Mouse (Mus musculus): ENCODE results near the gene Cant1. TPM values are rescaled to one million over a fixed set of nuclear protein-coding genes. Genes with fewer than 3 reads are reported as not detected.
"Not testable (repeated sequence)": the region's sequence is repeated elsewhere in the genome, so short reads cannot be mapped to it uniquely, and the experiment has no call there.

Cant1 gene
- polyA plus RNA-seq, 1 experiment from 2014 or later = 21.8 TPM

DNA sequence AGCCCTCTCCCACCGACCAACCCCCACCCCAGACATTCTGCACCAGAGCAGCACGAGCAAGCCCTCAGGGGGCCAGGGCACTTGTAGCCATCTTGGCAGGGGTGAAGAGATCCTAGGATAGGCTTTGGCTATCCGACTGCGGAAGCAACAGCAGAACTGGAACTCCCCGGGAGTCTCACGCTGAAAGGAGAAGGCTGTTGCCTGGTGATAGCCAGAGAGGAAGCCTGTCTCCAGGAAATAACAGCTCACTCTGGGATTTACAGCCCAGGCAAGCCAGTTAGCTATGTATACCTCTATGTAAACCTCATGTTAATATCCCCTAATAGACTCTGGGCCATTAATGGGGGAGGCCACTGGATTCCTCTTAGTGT, 18.3 kb downstream of the Cant1 start:
- Histone ChIP-seq H3K4me1 (ENCODE audit: control insufficient read depth, insufficient read depth, low read length) (peaks cover 28% of the 10 kb centered on the region), H3K27me3 (ENCODE audit: control insufficient read depth, insufficient read depth, low read length) (no peaks in the 10 kb centered on the region), H3K4me3 (ENCODE audit: low read depth, low read length) (no peak overlapping the region), H3K27ac (ENCODE audit: low read length) (peak overlapping the region; percentile 83), H3K36me3 (ENCODE audit: control insufficient read depth, insufficient read depth, low read length) (no peaks in the 10 kb centered on the region), H3K4me2 (replicated peaks; ENCODE audit: low read depth, low read length) (peak overlapping the region; percentile 29), H3K9ac (replicated peaks; ENCODE audit: low read depth, low read length) (no peak overlapping the region), H3K9me3 (ENCODE audit: control insufficient read depth, low read depth, low read length) (no peaks in the 10 kb centered on the region)
- peak; percentile 20; the same call in 1 of the 2 replicates for ATAC-seq (ENCODE audit: insufficient number of reproducible peaks, insufficient read depth, low FRiP score, low read depth)
- 18% methylated on average over 6 of the region's 6 CpGs for WGBS

DNA sequence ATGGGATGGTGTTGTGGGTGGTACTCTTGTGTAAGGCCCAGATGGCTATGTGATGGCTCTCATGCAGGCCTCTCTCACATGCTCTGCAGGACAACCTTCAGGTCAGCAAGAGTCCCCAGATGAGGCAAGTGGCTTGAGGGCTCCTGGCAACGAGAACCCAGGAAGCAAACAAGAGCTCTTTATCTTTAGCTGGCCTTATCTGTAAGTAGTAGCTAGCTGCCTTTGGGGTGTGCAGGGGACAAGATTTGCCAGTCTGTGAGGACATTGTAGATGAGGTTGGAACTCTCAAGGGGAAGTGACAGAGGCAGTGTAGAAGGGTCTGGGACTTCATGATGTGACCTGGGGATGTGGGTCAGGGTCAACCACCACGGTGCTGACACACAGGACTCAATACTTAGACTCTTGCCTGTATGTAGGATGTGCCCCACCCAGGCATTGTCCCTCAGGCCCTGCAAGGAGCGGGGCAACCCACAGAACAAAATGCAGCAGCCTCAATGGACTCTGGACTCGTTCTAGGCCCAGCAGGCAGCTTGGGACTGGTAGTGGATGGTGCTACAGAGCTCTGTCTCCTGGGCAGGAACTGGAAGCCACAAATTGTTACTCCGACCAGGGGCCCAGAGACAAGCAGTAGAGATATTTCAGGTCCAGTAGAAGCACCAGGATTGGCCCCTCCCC, 18.9 kb downstream of the Cant1 start:
- H3K9me3 ChIP-seq (ENCODE audit: control insufficient read depth, low read depth, low read length) = no peaks in the 10 kb centered on the region

DNA sequence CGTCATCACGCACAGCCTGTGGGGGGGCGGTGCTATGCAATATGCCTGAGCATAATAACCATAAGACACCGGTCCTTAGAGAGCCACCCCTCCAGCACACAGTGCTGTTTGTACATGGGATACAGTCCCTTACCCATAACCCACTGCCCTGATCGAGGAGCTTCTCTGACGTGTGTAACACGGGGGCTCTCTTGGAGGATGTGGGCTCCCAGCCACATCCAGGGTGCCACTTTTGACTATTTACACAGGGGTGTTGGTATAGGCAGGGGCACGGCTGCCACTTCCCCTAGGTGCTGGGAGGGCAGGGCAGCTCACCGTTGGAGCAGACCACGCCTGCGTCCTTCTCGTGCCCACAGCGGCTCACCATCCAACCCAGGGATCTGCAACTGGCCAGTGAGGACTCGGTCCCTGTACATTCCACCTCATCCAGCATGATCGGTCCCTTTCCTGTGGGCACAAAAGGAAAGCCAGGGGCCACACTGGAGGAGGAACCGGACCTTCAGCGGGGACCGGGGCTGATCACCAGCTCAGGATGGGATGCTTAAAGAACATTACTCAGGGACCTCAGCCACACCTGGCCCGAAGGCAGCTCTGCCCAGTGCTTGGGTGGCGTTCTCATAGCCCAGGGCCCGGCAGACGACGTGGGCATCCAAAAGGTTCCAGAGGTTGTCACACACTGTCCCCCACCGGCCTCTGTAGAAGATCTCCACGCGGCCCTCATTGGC, 20.9 kb downstream of the Cant1 start:
- Histone ChIP-seq H3K4me2 (replicated peaks; ENCODE audit: low read depth, low read length) (no peak overlapping the region), H3K4me3 (ENCODE audit: low read depth, low read length) (no peak overlapping the region), H3K4me1 (ENCODE audit: control insufficient read depth, insufficient read depth, low read length) (peaks cover 28% of the 10 kb centered on the region), H3K27ac (ENCODE audit: low read length) (no peak overlapping the region), H3K36me3 (ENCODE audit: control insufficient read depth, insufficient read depth, low read length) (no peaks in the 10 kb centered on the region), H3K27me3 (ENCODE audit: control insufficient read depth, insufficient read depth, low read length) (no peaks in the 10 kb centered on the region), H3K9me3 (ENCODE audit: control insufficient read depth, low read depth, low read length) (no peaks in the 10 kb centered on the region), H3K9ac (replicated peaks; ENCODE audit: low read depth, low read length) (no peak overlapping the region)
- no peak for ATAC-seq (ENCODE audit: insufficient number of reproducible peaks, insufficient read depth, low FRiP score, low read depth)
- 91% methylated on average over 26 of the region's 26 CpGs for WGBS

More for the DNA sequence above, 18.9 kb downstream of the Cant1 start:
- ATAC-seq (ENCODE audit: insufficient number of reproducible peaks, insufficient read depth, low FRiP score, low read depth) = peak; percentile 15
- H3K27me3 ChIP-seq (ENCODE audit: control insufficient read depth, insufficient read depth, low read length) = no peaks in the 10 kb centered on the region
- H3K9ac ChIP-seq (replicated peaks; ENCODE audit: low read depth, low read length) = no peak overlapping the region
- peaks cover 28% of the 10 kb centered on the region for H3K4me1 ChIP-seq (ENCODE audit: control insufficient read depth, insufficient read depth, low read length)
- H3K4me3 ChIP-seq (ENCODE audit: low read depth, low read length) = no peak overlapping the region
- peak overlapping the region; percentile 29; the same call in 1 of the 2 replicates for H3K4me2 ChIP-seq (replicated peaks; ENCODE audit: low read depth, low read length)
- peak overlapping the region; percentile 83 for H3K27ac ChIP-seq (ENCODE audit: low read length)
- no peaks in the 10 kb centered on the region for H3K36me3 ChIP-seq (ENCODE audit: control insufficient read depth, insufficient read depth, low read length)
- 55% methylated on average over 5 of the region's 5 CpGs for WGBS

DNA sequence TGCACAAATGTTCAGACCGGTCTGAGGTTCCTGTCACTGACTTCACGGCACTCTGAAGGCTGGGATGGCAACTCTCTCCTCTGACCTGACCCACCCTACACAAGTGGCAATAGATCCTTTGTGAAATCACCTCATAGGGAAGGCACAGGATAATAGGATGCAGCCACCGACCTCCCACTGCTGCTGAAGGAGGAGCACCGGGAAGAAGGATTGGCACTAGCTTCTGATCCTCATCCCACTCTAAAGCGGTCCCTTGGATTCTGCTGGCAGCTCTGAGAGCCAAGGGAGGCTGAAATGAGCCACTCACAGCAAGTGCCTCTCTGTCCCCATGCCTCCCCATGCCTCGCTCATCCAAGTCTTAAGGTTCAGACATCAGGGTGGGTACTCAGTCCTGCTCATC, 24.3 kb downstream of the Cant1 start:
- Histone ChIP-seq H3K27me3 (ENCODE audit: control insufficient read depth, insufficient read depth, low read length) (no peaks in the 10 kb centered on the region), H3K36me3 (ENCODE audit: control insufficient read depth, insufficient read depth, low read length) (no peaks in the 10 kb centered on the region), H3K9ac (replicated peaks; ENCODE audit: low read depth, low read length) (no peak overlapping the region), H3K4me2 (replicated peaks; ENCODE audit: low read depth, low read length) (no peak overlapping the region), H3K9me3 (ENCODE audit: control insufficient read depth, low read depth, low read length) (no peaks in the 10 kb centered on the region), H3K27ac (ENCODE audit: low read length) (no peak overlapping the region), H3K4me1 (ENCODE audit: control insufficient read depth, insufficient read depth, low read length) (peaks cover under 1% of the 10 kb centered on the region; the same call in 1 of the 2 replicates), H3K4me3 (ENCODE audit: low read depth, low read length) (no peak overlapping the region)
- no peak for ATAC-seq (ENCODE audit: insufficient number of reproducible peaks, insufficient read depth, low FRiP score, low read depth)
- 63% methylated on average over 6 of the region's 6 CpGs for WGBS

DNA sequence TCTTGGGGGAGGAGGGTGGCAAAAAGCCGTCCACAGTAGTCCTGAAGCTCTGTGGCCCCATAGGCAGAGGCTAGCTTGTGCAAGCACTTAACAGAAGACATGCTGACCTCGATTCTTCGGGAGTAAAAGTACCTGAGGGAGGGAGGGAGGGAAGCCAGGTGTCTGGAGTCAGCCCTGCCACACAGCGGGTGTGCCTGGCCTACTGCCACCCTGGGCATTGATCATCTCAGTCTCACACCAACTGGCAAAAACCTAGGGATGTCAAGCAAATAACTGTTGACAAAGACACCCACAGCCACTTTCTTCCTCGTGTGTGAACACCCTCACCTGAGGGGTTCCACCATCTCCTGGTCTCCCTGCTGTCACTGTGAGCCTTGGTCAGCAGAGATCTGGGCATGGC, 24.9 kb downstream of the Cant1 start:
- ATAC-seq (ENCODE audit: insufficient number of reproducible peaks, insufficient read depth, low FRiP score, low read depth) = no peak
- WGBS = 60% methylated on average over 5 of the region's 5 CpGs

DNA sequence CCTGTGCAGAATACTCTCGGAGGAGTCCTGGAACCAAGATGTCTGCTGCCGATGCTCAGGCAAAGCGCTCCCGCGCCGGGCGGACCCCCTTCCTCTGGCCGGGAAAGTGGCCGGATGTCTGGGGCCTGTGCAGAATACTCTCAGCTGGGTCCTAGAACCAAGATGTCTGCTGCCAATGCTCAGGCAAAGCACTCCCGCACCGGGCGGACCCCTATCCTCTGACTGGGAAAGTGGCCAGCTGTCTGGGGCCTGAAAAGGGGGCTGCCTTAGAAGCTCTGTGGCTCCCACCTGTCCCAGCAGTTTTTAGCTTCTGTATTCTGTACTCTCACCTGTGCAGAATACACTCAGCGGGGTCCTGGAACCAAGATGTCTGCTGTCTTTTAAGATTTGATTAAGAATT, 31.1 kb downstream of the Cant1 start:
- not testable (repeated sequence) for H3K27ac ChIP-seq (ENCODE audit: low read length); ATAC-seq (ENCODE audit: insufficient number of reproducible peaks, insufficient read depth, low FRiP score, low read depth); H3K4me2 ChIP-seq (replicated peaks; ENCODE audit: low read depth, low read length); H3K4me3 ChIP-seq (ENCODE audit: low read depth, low read length); H3K9ac ChIP-seq (replicated peaks; ENCODE audit: low read depth, low read length); H3K9me3 ChIP-seq (ENCODE audit: control insufficient read depth, low read depth, low read length); H3K36me3 ChIP-seq (ENCODE audit: control insufficient read depth, insufficient read depth, low read length); H3K4me1 ChIP-seq (ENCODE audit: control insufficient read depth, insufficient read depth, low read length); H3K27me3 ChIP-seq (ENCODE audit: control insufficient read depth, insufficient read depth, low read length)
- WGBS = 94% methylated on average over 13 of the region's 13 CpGs

More for the DNA sequence above, 24.9 kb downstream of the Cant1 start:
- H3K4me2 ChIP-seq (replicated peaks; ENCODE audit: low read depth, low read length) = no peak overlapping the region
- H3K4me3 ChIP-seq (ENCODE audit: low read depth, low read length) = no peak overlapping the region
- no peaks in the 10 kb centered on the region for H3K36me3 ChIP-seq (ENCODE audit: control insufficient read depth, insufficient read depth, low read length)
- H3K4me1 ChIP-seq (ENCODE audit: control insufficient read depth, insufficient read depth, low read length) = no peaks in the 10 kb centered on the region
- H3K9me3 ChIP-seq (ENCODE audit: control insufficient read depth, low read depth, low read length) = no peaks in the 10 kb centered on the region
- no peaks in the 10 kb centered on the region for H3K27me3 ChIP-seq (ENCODE audit: control insufficient read depth, insufficient read depth, low read length)
- no peak overlapping the region for H3K27ac ChIP-seq (ENCODE audit: low read length)
- no peak overlapping the region for H3K9ac ChIP-seq (replicated peaks; ENCODE audit: low read depth, low read length)

DNA sequence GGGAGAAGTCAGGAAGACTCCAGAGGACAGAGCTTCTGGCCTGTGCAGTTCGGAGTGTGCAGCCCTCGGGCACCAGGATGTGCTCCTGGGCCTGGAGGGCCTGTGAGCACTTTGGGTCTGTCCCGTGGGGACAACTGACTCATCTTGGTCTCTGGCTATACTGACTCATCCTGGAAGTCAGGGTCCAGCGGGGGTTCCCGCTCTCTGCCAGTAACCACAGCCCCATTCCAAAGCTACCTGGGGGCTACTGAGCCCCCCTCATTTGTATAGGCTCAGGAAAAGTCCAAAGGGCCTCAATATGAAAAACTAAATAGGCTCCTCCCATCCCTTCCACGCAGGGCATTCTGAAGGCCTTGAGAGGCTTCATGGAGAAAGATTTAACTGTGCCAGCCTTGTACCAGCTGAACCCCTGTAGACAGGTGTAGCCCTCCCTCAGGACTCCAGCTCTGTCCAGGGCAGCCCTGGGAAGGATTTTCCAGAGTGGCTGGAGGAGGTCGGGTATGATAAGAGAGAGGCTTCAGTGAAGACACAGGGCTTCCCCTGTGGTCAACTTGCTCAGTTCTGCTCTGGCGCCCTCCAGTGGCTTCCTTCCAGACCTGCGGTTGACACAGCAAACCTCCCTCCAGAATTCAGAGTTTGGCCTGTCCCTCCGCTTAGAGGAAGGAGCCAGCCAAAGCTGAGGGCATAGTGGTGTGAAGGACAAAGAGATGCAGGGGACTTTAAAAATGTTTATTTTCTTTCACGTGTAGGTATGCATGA, 39.5 kb downstream of the Cant1 start:
- H3K9ac ChIP-seq (replicated peaks; ENCODE audit: low read depth, low read length) = no peak overlapping the region

DNA sequence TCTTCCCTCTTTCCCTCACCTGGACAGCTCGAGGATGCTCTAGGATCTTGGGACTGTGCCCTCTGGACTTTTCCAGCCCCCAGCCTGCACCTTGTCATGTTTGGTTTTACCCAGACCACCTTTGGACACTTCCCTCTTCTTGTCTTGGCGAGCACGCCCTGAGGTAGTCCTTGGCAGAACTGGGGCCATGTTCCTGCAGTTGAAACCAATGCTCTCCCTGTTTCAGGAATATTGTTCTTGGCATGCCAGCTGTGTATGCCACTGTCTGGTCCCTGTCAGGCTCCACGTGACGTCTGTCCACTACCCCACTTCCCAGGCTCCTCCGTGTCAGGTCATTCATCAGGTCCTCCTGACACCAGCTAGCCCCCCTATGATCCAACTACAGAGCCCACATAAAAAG, 40.2 kb downstream of the Cant1 start:
- H3K4me1 ChIP-seq (ENCODE audit: control insufficient read depth, insufficient read depth, low read length) = peaks cover 5% of the 10 kb centered on the region; the same call in 1 of the 2 replicates
- H3K27ac ChIP-seq (ENCODE audit: low read length) = no peak overlapping the region
- H3K4me2 ChIP-seq (replicated peaks; ENCODE audit: low read depth, low read length) = no peak overlapping the region
- no peak overlapping the region for H3K9ac ChIP-seq (replicated peaks; ENCODE audit: low read depth, low read length)
- WGBS = 84% methylated on average over 6 of the region's 6 CpGs
- no peaks in the 10 kb centered on the region for H3K9me3 ChIP-seq (ENCODE audit: control insufficient read depth, low read depth, low read length)
- H3K36me3 ChIP-seq (ENCODE audit: control insufficient read depth, insufficient read depth, low read length) = no peaks in the 10 kb centered on the region
- ATAC-seq (ENCODE audit: insufficient number of reproducible peaks, insufficient read depth, low FRiP score, low read depth) = no peak
- no peak overlapping the region for H3K4me3 ChIP-seq (ENCODE audit: low read depth, low read length)
- H3K27me3 ChIP-seq (ENCODE audit: control insufficient read depth, insufficient read depth, low read length) = no peaks in the 10 kb centered on the region

More for the DNA sequence above, 39.5 kb downstream of the Cant1 start:
- Histone ChIP-seq H3K36me3 (ENCODE audit: control insufficient read depth, insufficient read depth, low read length) (no peaks in the 10 kb centered on the region), H3K27ac (ENCODE audit: low read length) (no peak overlapping the region), H3K27me3 (ENCODE audit: control insufficient read depth, insufficient read depth, low read length) (no peaks in the 10 kb centered on the region), H3K9me3 (ENCODE audit: control insufficient read depth, low read depth, low read length) (no peaks in the 10 kb centered on the region), H3K4me3 (ENCODE audit: low read depth, low read length) (no peak overlapping the region), H3K4me1 (ENCODE audit: control insufficient read depth, insufficient read depth, low read length) (peaks cover 5% of the 10 kb centered on the region; the same call in 1 of the 2 replicates), H3K4me2 (replicated peaks; ENCODE audit: low read depth, low read length) (no peak overlapping the region)
- 0 out of 2 replicates have a peak, but pooled peaks have one; percentile 42 for ATAC-seq (ENCODE audit: insufficient number of reproducible peaks, insufficient read depth, low FRiP score, low read depth)
- WGBS = 46% methylated on average over 11 of the region's 11 CpGs

Measured in stomach, embryonic 14.5 days (tissue).